Mouse (Mus musculus): ENCODE results near the gene Itpkb. TPM values are rescaled to one million over a fixed set of nuclear protein-coding genes. Genes with fewer than 3 reads are reported as not detected.
A peak's percentile ranks its signal among the peaks of the same experiment; 100 is the strongest.

Gene Itpkb
- polyA plus RNA-seq, 1 experiment from 2014 or later = 4.3 TPM

- ATAC-seq (replicated peaks; ENCODE audit: low FRiP score) (no peak), DNase-seq (ENCODE audit: low spot score) (no peak)
- Histone ChIP-seq H3K36me3 (ENCODE audit: control insufficient read depth, insufficient read depth, low read length) (no peaks in the 10 kb centered on the region), H3K4me1 (replicated peaks; ENCODE audit: control insufficient read depth, insufficient read depth, low read length) (0 out of 2 replicates have a peak, but pooled peaks cover 4% of the 10 kb centered on the region), H3K27me3 (replicated peaks; ENCODE audit: control insufficient read depth, insufficient read depth, low read length) (no peaks in the 10 kb centered on the region), H3K27ac (ENCODE audit: low read depth, low read length) (no peak overlapping the region), H3K9me3 (ENCODE audit: control insufficient read depth, low read length) (no peaks in the 10 kb centered on the region), H3K9ac (ENCODE audit: low read depth, low read length) (no peak overlapping the region), H3K4me2 (no peak overlapping the region), H3K4me3 (ENCODE audit: low read depth, low read length) (no peak overlapping the region)
- WGBS = 87% methylated on average over 3 of the region's 3 CpGs
Observed at GRCm38 (mm10) chr1:180322896-180323295, 7.4 kb upstream of the Itpkb start.

- Histone ChIP-seq H3K4me2 (no peak overlapping the region), H3K27me3 (replicated peaks; ENCODE audit: control insufficient read depth, insufficient read depth, low read length) (no peaks in the 10 kb centered on the region), H3K9ac (ENCODE audit: low read depth, low read length) (no peak overlapping the region), H3K27ac (ENCODE audit: low read depth, low read length) (no peak overlapping the region), H3K4me3 (ENCODE audit: low read depth, low read length) (no peak overlapping the region), H3K4me1 (replicated peaks; ENCODE audit: control insufficient read depth, insufficient read depth, low read length) (0 out of 2 replicates have a peak, but pooled peaks cover under 1% of the 10 kb centered on the region), H3K9me3 (ENCODE audit: control insufficient read depth, low read length) (no peaks in the 10 kb centered on the region), H3K36me3 (ENCODE audit: control insufficient read depth, insufficient read depth, low read length) (no peaks in the 10 kb centered on the region)
- 86% methylated on average over 5 of the region's 5 CpGs for WGBS
- ATAC-seq (replicated peaks; ENCODE audit: low FRiP score) (no peak), DNase-seq (ENCODE audit: low spot score) (no peak)
Observed at GRCm38 (mm10) chr1:180323491-180323890, 6.8 kb upstream of the Itpkb start.

- Histone ChIP-seq H3K4me3 (ENCODE audit: low read depth, low read length) (no peak overlapping the region), H3K27me3 (replicated peaks; ENCODE audit: control insufficient read depth, insufficient read depth, low read length) (no peaks in the 10 kb centered on the region), H3K4me1 (replicated peaks; ENCODE audit: control insufficient read depth, insufficient read depth, low read length) (no peaks in the 10 kb centered on the region), H3K27ac (ENCODE audit: low read depth, low read length) (no peak overlapping the region), H3K9me3 (ENCODE audit: control insufficient read depth, low read length) (no peaks in the 10 kb centered on the region), H3K4me2 (no peak overlapping the region), H3K36me3 (ENCODE audit: control insufficient read depth, insufficient read depth, low read length) (no peaks in the 10 kb centered on the region), H3K9ac (ENCODE audit: low read depth, low read length) (no peak overlapping the region)
- no peak for DNase-seq (ENCODE audit: low spot score)
- WGBS = 85% methylated on average over 4 of the region's 4 CpGs
- no peak for ATAC-seq (replicated peaks; ENCODE audit: low FRiP score)
Observed at GRCm38 (mm10) chr1:180324271-180324670, 6.0 kb upstream of the Itpkb start.

- H3K9me3 ChIP-seq (ENCODE audit: control insufficient read depth, low read length) = no peaks in the 10 kb centered on the region
- 23% methylated on average over 12 of the region's 12 CpGs for WGBS
- peaks cover 24% of the 10 kb centered on the region for H3K4me1 ChIP-seq (replicated peaks; ENCODE audit: control insufficient read depth, insufficient read depth, low read length)
- DNase-seq (ENCODE audit: low spot score) (no peak), ATAC-seq (replicated peaks; ENCODE audit: low FRiP score) (no peak)
- peak overlapping the region; percentile 90 for H3K4me2 ChIP-seq
- H3K9ac ChIP-seq (ENCODE audit: low read depth, low read length) = peak overlapping the region; percentile 20; the same call in 1 of the 2 replicates
- H3K36me3 ChIP-seq (ENCODE audit: control insufficient read depth, insufficient read depth, low read length) = no peaks in the 10 kb centered on the region
- H3K27me3 ChIP-seq (replicated peaks; ENCODE audit: control insufficient read depth, insufficient read depth, low read length) = peaks cover 22% of the 10 kb centered on the region
- H3K27ac ChIP-seq (ENCODE audit: low read depth, low read length) = peak overlapping the region; percentile 72
- peak overlapping the region; percentile 22; the same call in 1 of the 2 replicates for H3K4me3 ChIP-seq (ENCODE audit: low read depth, low read length)
Observed at GRCm38 (mm10) chr1:180328794-180329665, 1.3 kb upstream of the Itpkb start.

GRCm38 (mm10) chr1:180329706-180330105 lies 579 bp upstream of the Itpkb start:
- Histone ChIP-seq H3K4me2 (peak overlapping the region; percentile 90), H3K4me1 (replicated peaks; ENCODE audit: control insufficient read depth, insufficient read depth, low read length) (peaks cover 26% of the 10 kb centered on the region), H3K36me3 (ENCODE audit: control insufficient read depth, insufficient read depth, low read length) (no peaks in the 10 kb centered on the region), H3K9me3 (ENCODE audit: control insufficient read depth, low read length) (no peaks in the 10 kb centered on the region), H3K27me3 (replicated peaks; ENCODE audit: control insufficient read depth, insufficient read depth, low read length) (peaks cover 22% of the 10 kb centered on the region), H3K27ac (ENCODE audit: low read depth, low read length) (peak overlapping the region; percentile 72), H3K9ac (ENCODE audit: low read depth, low read length) (peak overlapping the region; percentile 20; the same call in 1 of the 2 replicates), H3K4me3 (ENCODE audit: low read depth, low read length) (peak overlapping the region; percentile 25; the same call in 1 of the 2 replicates)
- DNase-seq (ENCODE audit: low spot score) (no peak), ATAC-seq (replicated peaks; ENCODE audit: low FRiP score) (0 out of 2 replicates have a peak, but pooled peaks have one; percentile 44)
- WGBS = 9% methylated on average over 6 of the region's 6 CpGs

GRCm38 (mm10) chr1:180330707-180331545 lies 641 bp downstream of the Itpkb start:
- Histone ChIP-seq H3K36me3 (ENCODE audit: control insufficient read depth, insufficient read depth, low read length) (no peaks in the 10 kb centered on the region; the same call in 1 of the 2 replicates), H3K4me2 (peak overlapping the region; percentile 90), H3K9me3 (ENCODE audit: control insufficient read depth, low read length) (no peaks in the 10 kb centered on the region), H3K4me1 (replicated peaks; ENCODE audit: control insufficient read depth, insufficient read depth, low read length) (peaks cover 34% of the 10 kb centered on the region), H3K9ac (ENCODE audit: low read depth, low read length) (peak overlapping the region; percentile 81), H3K27ac (ENCODE audit: low read depth, low read length) (peak overlapping the region; percentile 77), H3K4me3 (ENCODE audit: low read depth, low read length) (peak overlapping the region; percentile 72), H3K27me3 (replicated peaks; ENCODE audit: control insufficient read depth, insufficient read depth, low read length) (peaks cover 22% of the 10 kb centered on the region)
- WGBS = under 1% methylated on average over 53 of the region's 58 CpGs
- peak; percentile 74 for DNase-seq (ENCODE audit: low spot score)
- ATAC-seq (replicated peaks; ENCODE audit: low FRiP score) = peak; percentile 42

GRCm38 (mm10) chr1:180331546-180332075 lies 1.3 kb downstream of the Itpkb start:
- H3K4me3 ChIP-seq (ENCODE audit: low read depth, low read length) = peak overlapping the region; percentile 72
- WGBS = 1% methylated on average over 21 of the region's 21 CpGs
- peak; percentile 62 for DNase-seq (ENCODE audit: low spot score)
- H3K4me1 ChIP-seq (replicated peaks; ENCODE audit: control insufficient read depth, insufficient read depth, low read length) = peaks cover 38% of the 10 kb centered on the region
- H3K9me3 ChIP-seq (ENCODE audit: control insufficient read depth, low read length) = no peaks in the 10 kb centered on the region
- peaks cover 22% of the 10 kb centered on the region for H3K27me3 ChIP-seq (replicated peaks; ENCODE audit: control insufficient read depth, insufficient read depth, low read length)
- 0 out of 2 replicates have a peak, but pooled peaks have one; percentile 11 for ATAC-seq (replicated peaks; ENCODE audit: low FRiP score)
- peak overlapping the region; percentile 81 for H3K9ac ChIP-seq (ENCODE audit: low read depth, low read length)
- no peaks in the 10 kb centered on the region; the same call in 1 of the 2 replicates for H3K36me3 ChIP-seq (ENCODE audit: control insufficient read depth, insufficient read depth, low read length)
- H3K4me2 ChIP-seq = peak overlapping the region; percentile 90
- H3K27ac ChIP-seq (ENCODE audit: low read depth, low read length) = no peak overlapping the region

Data from liver, embryonic 11.5 days (tissue).